18 mouse cellular contexts compared by ENCODE assay signal in the genomic region with DNA sequence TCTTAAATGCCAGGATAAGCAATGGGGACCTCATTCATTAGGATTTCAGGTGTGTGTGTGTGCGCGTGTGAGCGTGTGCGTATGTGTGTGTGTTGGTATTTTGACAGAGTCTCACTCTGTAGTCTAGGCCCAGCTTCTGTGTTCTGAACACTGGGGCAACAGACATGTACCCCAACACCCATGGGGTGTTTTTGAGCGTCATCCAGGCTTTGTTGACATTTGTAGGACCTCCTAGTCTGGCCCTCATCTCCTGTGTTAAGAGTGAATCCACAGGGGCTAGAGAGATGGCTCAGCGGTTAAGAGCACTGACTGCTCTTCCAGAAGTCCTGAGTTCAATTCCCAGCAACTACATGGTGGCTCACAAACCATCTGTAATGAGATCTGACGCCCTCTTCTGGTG. TPM values are rescaled to one million over a fixed set of nuclear protein-coding genes. Genes with fewer than 3 reads are reported as not detected.
DNase-seq lines count a peak whose midpoint lies in the region; ATAC-seq lines count a peak whose summit lies in the region.
"Had no signal": no experiment of that assay in that cellular context is flagged by ENCODE, and none has a peak within 500 bp of the region (broad histone marks: within the 10 kb centered on the region; RNA-seq: fewer than 3 reads in every experiment).

No protein-coding gene starts in this region.

- no peak overlapping the region for H3K4me3 ChIP-seq in hindbrain, embryonic 15.5 days
- H3K4me3 ChIP-seq in hindbrain, embryonic 16.5 days (ENCODE audit: low read length), result no peak overlapping the region
- H3K4me3 ChIP-seq in midbrain, embryonic 13.5 days (replicated peaks), result no peak overlapping the region
- H3K4me3 ChIP-seq in midbrain, embryonic 11.5 days (ENCODE audit: low read depth, low read length), result no peak overlapping the region
- no peak overlapping the region for H3K4me3 ChIP-seq in neural tube, embryonic 15.5 days (replicated peaks)

- peak overlapping the region; percentile 95; the same call in 1 of the 2 replicates for H3K4me2 ChIP-seq in hindbrain, embryonic 15.5 days
- H3K4me2 ChIP-seq in hindbrain, embryonic 16.5 days (ENCODE audit: low read length), result no peak overlapping the region
- H3K4me2 ChIP-seq in midbrain, embryonic 13.5 days (replicated peaks), result peak overlapping the region; percentile 56; the same call in 1 of the 2 replicates
- H3K4me2 ChIP-seq in midbrain, embryonic 11.5 days, result no peak overlapping the region
- H3K4me2 ChIP-seq in neural tube, embryonic 15.5 days, result peak overlapping the region; percentile 66

- no peaks in the 10 kb centered on the region for H3K36me3 ChIP-seq in hindbrain, embryonic 15.5 days
- no peaks in the 10 kb centered on the region for H3K36me3 ChIP-seq in hindbrain, embryonic 16.5 days (ENCODE audit: control insufficient read depth, insufficient read depth, low read length)
- no peaks in the 10 kb centered on the region for H3K36me3 ChIP-seq in midbrain, embryonic 13.5 days
- no peaks in the 10 kb centered on the region for H3K36me3 ChIP-seq in midbrain, embryonic 11.5 days (ENCODE audit: control insufficient read depth, insufficient read depth, low read length)
- H3K36me3 ChIP-seq in neural tube, embryonic 15.5 days, result no peaks in the 10 kb centered on the region
- H3K36me3 ChIP-seq: heart, embryonic 15.5 days had no signal

- peak overlapping the region; percentile 84 for H3K27ac ChIP-seq in hindbrain, embryonic 15.5 days (replicated peaks)
- no peak overlapping the region; the same call in 1 of the 2 replicates for H3K27ac ChIP-seq in hindbrain, embryonic 16.5 days (ENCODE audit: low read depth, low read length)
- H3K27ac ChIP-seq in midbrain, embryonic 13.5 days, result peak overlapping the region; percentile 82; the same call in 1 of the 2 replicates
- H3K27ac ChIP-seq in midbrain, embryonic 11.5 days (ENCODE audit: low read depth, low read length), result no peak overlapping the region
- peak overlapping the region; percentile 86; the same call in 1 of the 2 replicates for H3K27ac ChIP-seq in neural tube, embryonic 15.5 days (replicated peaks)
- H3K27ac ChIP-seq: heart, embryonic 15.5 days had no signal

- no peaks in the 10 kb centered on the region for H3K9me3 ChIP-seq in hindbrain, embryonic 15.5 days
- 0 out of 2 replicates have a peak, but pooled peaks cover 2% of the 10 kb centered on the region for H3K9me3 ChIP-seq in hindbrain, embryonic 16.5 days (ENCODE audit: control insufficient read depth, low read length)
- no peaks in the 10 kb centered on the region for H3K9me3 ChIP-seq in midbrain, embryonic 13.5 days
- no peaks in the 10 kb centered on the region for H3K9me3 ChIP-seq in midbrain, embryonic 11.5 days (ENCODE audit: control insufficient read depth, low read length)
- H3K9me3 ChIP-seq in neural tube, embryonic 15.5 days (replicated peaks), result no peaks in the 10 kb centered on the region
- H3K9me3 ChIP-seq: G1E; heart, embryonic 15.5 days; megakaryocyte, embryonic 14.5 days had no signal

- no peak for ATAC-seq in cerebellum, adult (ENCODE audit: insufficient number of reproducible peaks, low FRiP score, low TSS enrichment)
- no peak for ATAC-seq in hindbrain, embryonic 15.5 days (ENCODE audit: low FRiP score, low read depth)
- no peak for ATAC-seq in hindbrain, embryonic 16.5 days
- ATAC-seq in midbrain, embryonic 13.5 days, result no peak
- no peak for ATAC-seq in midbrain, embryonic 11.5 days (ENCODE audit: low FRiP score)
- ATAC-seq in neural tube, embryonic 15.5 days (ENCODE audit: low FRiP score), result no peak

- peak; percentile 65 for DNase-seq in cerebellum, adult 9-11 months
- no peak for DNase-seq in midbrain, embryonic 11.5 days (ENCODE audit: low spot score, missing footprints)
- DNase-seq in adrenal gland, postnatal 4 days (ENCODE audit: low spot score in 2 of 2), result no peak
- DNase-seq: adrenal gland, postnatal 14 days; kidney, adult 11 months; left cerebral cortex, postnatal 4 days; liver; lung, postnatal 14 days had no signal

- WGBS in hindbrain, embryonic 15.5 days, result 89% methylated on average over 7 of the region's 7 CpGs
- 95% methylated on average over 7 of the region's 7 CpGs for WGBS in hindbrain, embryonic 16.5 days
- 94% methylated on average over 7 of the region's 7 CpGs for WGBS in midbrain, embryonic 13.5 days
- WGBS in midbrain, embryonic 11.5 days, result 93% methylated on average over 7 of the region's 7 CpGs
- WGBS in neural tube, embryonic 15.5 days, result 95% methylated on average over 7 of the region's 7 CpGs

- H3K4me1 ChIP-seq in hindbrain, embryonic 15.5 days (replicated peaks), result peaks cover 33% of the 10 kb centered on the region
- H3K4me1 ChIP-seq in hindbrain, embryonic 16.5 days (ENCODE audit: control insufficient read depth, insufficient read depth, low read depth, low read length), result peaks cover 18% of the 10 kb centered on the region
- peaks cover 15% of the 10 kb centered on the region for H3K4me1 ChIP-seq in midbrain, embryonic 13.5 days (replicated peaks)
- peaks cover 6% of the 10 kb centered on the region for H3K4me1 ChIP-seq in midbrain, embryonic 11.5 days (ENCODE audit: control insufficient read depth, insufficient read depth, low read length)
- H3K4me1 ChIP-seq in neural tube, embryonic 15.5 days, result peaks cover 27% of the 10 kb centered on the region

- H3K27me3 ChIP-seq in hindbrain, embryonic 15.5 days, result no peaks in the 10 kb centered on the region
- no peaks in the 10 kb centered on the region for H3K27me3 ChIP-seq in hindbrain, embryonic 16.5 days (replicated peaks; ENCODE audit: control insufficient read depth, insufficient read depth, low read length)
- no peaks in the 10 kb centered on the region for H3K27me3 ChIP-seq in midbrain, embryonic 13.5 days
- H3K27me3 ChIP-seq in midbrain, embryonic 11.5 days (ENCODE audit: control insufficient read depth, insufficient read depth, low read length), result no peaks in the 10 kb centered on the region
- H3K27me3 ChIP-seq in neural tube, embryonic 15.5 days (replicated peaks), result no peaks in the 10 kb centered on the region
- H3K27me3 ChIP-seq: heart, embryonic 15.5 days had no signal

- H3K9ac ChIP-seq in hindbrain, embryonic 15.5 days, result no peak overlapping the region
- H3K9ac ChIP-seq in hindbrain, embryonic 16.5 days (ENCODE audit: low read depth, low read length), result no peak overlapping the region
- no peak overlapping the region for H3K9ac ChIP-seq in midbrain, embryonic 13.5 days (replicated peaks)
- H3K9ac ChIP-seq in midbrain, embryonic 11.5 days (ENCODE audit: low read length), result no peak overlapping the region
- no peak overlapping the region for H3K9ac ChIP-seq in neural tube, embryonic 15.5 days (replicated peaks)

RNA-seq across cellular contexts. Expression of a gene that starts 1.0 kb away (rescaled TPM):
- polyA plus RNA-seq in hindbrain, embryonic 15.5 days (2015; fragmentation: Nextera tagmentation; extraction: Ambion mirVana), result 7.6 and 8.1 TPM in 2 replicates
- 7.8 and 8.5 TPM in 2 replicates for polyA plus RNA-seq in hindbrain, embryonic 16.5 days (2015; fragmentation: Nextera tagmentation; extraction: Ambion mirVana)
- polyA plus RNA-seq in midbrain, embryonic 13.5 days (2015; fragmentation: Nextera tagmentation; extraction: Ambion mirVana), result 6.4 and 6.6 TPM in 2 replicates
- 8.8 and 10.0 TPM in 2 replicates for polyA plus RNA-seq in midbrain, embryonic 11.5 days (2014; fragmentation: Nextera tagmentation; extraction: Ambion mirVana)
- polyA plus RNA-seq in neural tube, embryonic 15.5 days (2015; fragmentation: Nextera tagmentation; extraction: Ambion mirVana), result 7.5 and 8.9 TPM in 2 replicates
- 10 to 100 TPM; 13.9 to 14.9 TPM for total RNA-seq in adrenal gland, postnatal 4 days (2021)

RNA-seq across cellular contexts. Expression of a gene that starts 11.5 kb away (rescaled TPM):
- polyA plus RNA-seq in hindbrain, embryonic 15.5 days (2015; fragmentation: Nextera tagmentation; extraction: Ambion mirVana), result 0.45 and 0.51 TPM in 2 replicates
- polyA plus RNA-seq in hindbrain, embryonic 16.5 days (2015; fragmentation: Nextera tagmentation; extraction: Ambion mirVana), result 0.65 and 0.66 TPM in 2 replicates
- polyA plus RNA-seq in midbrain, embryonic 13.5 days (2015; fragmentation: Nextera tagmentation; extraction: Ambion mirVana), result 0.16 and 0.40 TPM in 2 replicates
- polyA plus RNA-seq in midbrain, embryonic 11.5 days (2014; fragmentation: Nextera tagmentation; extraction: Ambion mirVana), result 0.06 and 0.11 TPM in 2 replicates
- polyA plus RNA-seq in neural tube, embryonic 15.5 days (2015; fragmentation: Nextera tagmentation; extraction: Ambion mirVana), result 0.75 and 1.2 TPM in 2 replicates
- 1 to 10 TPM; 1.4 to 1.5 TPM for total RNA-seq in adrenal gland, postnatal 4 days (2021)
- polyA plus RNA-seq: G1E had no signal

RNA-seq across cellular contexts. Expression of a gene that starts 52.2 kb away (rescaled TPM):
- polyA plus RNA-seq in hindbrain, embryonic 15.5 days (2015; fragmentation: Nextera tagmentation; extraction: Ambion mirVana), result 0.16 and 0.33 TPM in 2 replicates
- polyA plus RNA-seq in hindbrain, embryonic 16.5 days (2015; fragmentation: Nextera tagmentation; extraction: Ambion mirVana), result 0.17 and 0.25 TPM in 2 replicates
- 0.05 and 0.12 TPM in 2 replicates for polyA plus RNA-seq in midbrain, embryonic 13.5 days (2015; fragmentation: Nextera tagmentation; extraction: Ambion mirVana)
- not detected in 2 replicates for polyA plus RNA-seq in midbrain, embryonic 11.5 days (2014; fragmentation: Nextera tagmentation; extraction: Ambion mirVana)
- 0.14 and 0.20 TPM in 2 replicates for polyA plus RNA-seq in neural tube, embryonic 15.5 days (2015; fragmentation: Nextera tagmentation; extraction: Ambion mirVana)
- 10 to 100 TPM; 33.4 to 35.2 TPM for total RNA-seq in adrenal gland, postnatal 4 days (2021)
- total RNA-seq: hematopoietic stem cell, adult 5-6 weeks; left cerebral cortex, postnatal 4 days had no signal
- polyA plus RNA-seq: stomach, embryonic 14.5 days had no signal

Comparison
In these comparisons a context has a peak if more than half of its experiments do, and no peak if none do; other contexts are left out.
1. H3K27ac ChIP-seq: peak in hindbrain, embryonic 15.5 days (single experiment), midbrain, embryonic 13.5 days (single experiment) and neural tube, embryonic 15.5 days (single experiment); none in hindbrain, embryonic 16.5 days (single experiment) and midbrain, embryonic 11.5 days (single experiment).
2. H3K4me2 ChIP-seq: peak in hindbrain, embryonic 15.5 days (single experiment), midbrain, embryonic 13.5 days (single experiment) and neural tube, embryonic 15.5 days (single experiment); none in hindbrain, embryonic 16.5 days (single experiment) and midbrain, embryonic 11.5 days (single experiment).